Mouse (Mus musculus): ENCODE measurements at regions not wholly inside any gene's neighbourhood (a gene's known extent, or its start where the extent isn't known, plus 50 kb on each side); places are given as distances from the start of the nearest gene placed in this dataset.

- H3K36me3 ChIP-seq (replicated peaks; ENCODE audit: insufficient read depth, low read length), result no peaks in the 10 kb centered on the region
- no peaks in the 10 kb centered on the region for H3K27me3 ChIP-seq (ENCODE audit: insufficient read depth, low read length)
- TF ChIP-seq CTCF (IDR thresholded peaks at IDR 0.05; ENCODE audit: low read depth) (no peak), EP300 (IDR thresholded peaks at IDR 0.05; ENCODE audit: low read depth) (no peak)
- no peak overlapping the region for H3K9ac ChIP-seq (replicated peaks)
- no peak overlapping the region for H3K4me2 ChIP-seq (ENCODE audit: low read depth, low read length)
- DNase-seq (no peak), ATAC-seq (no peak)
- H3K9me3 ChIP-seq (ENCODE audit: low read length), result no peaks in the 10 kb centered on the region
- whole genome bisulfite sequencing (ENCODE audit: insufficient replicate concordance), result 65% methylated on average over 4 of the region's 4 CpGs
- no peak overlapping the region for H3K27ac ChIP-seq (ENCODE audit: low read depth)
- no peaks in the 10 kb centered on the region for H3K4me1 ChIP-seq (ENCODE audit: insufficient read depth)
- no peak overlapping the region for H3K4me3 ChIP-seq (ENCODE audit: low read depth, low read length)
Measured at GRCm38 (mm10) chr1:142838663-142839062, 801.8 kb upstream of the B3galt2 start.

GRCm38 (mm10) chr1:142867024-142867700 lies 773.3 kb upstream of the B3galt2 start:
- H3K4me1 ChIP-seq (ENCODE audit: insufficient read depth), result no peaks in the 10 kb centered on the region
- no peak overlapping the region for H3K9ac ChIP-seq (replicated peaks)
- ATAC-seq, result no peak
- H3K27me3 ChIP-seq (ENCODE audit: insufficient read depth, low read length), result no peaks in the 10 kb centered on the region
- TF ChIP-seq CTCF (IDR thresholded peaks at IDR 0.05; ENCODE audit: low read depth), result no peak
- TF ChIP-seq EP300 (IDR thresholded peaks at IDR 0.05; ENCODE audit: low read depth), result no peak
- H3K27ac ChIP-seq (ENCODE audit: low read depth), result no peak overlapping the region
- H3K4me2 ChIP-seq (ENCODE audit: low read depth, low read length), result no peak overlapping the region
- no peak for DNase-seq
- no peaks in the 10 kb centered on the region for H3K36me3 ChIP-seq (replicated peaks; ENCODE audit: insufficient read depth, low read length)
- no peaks in the 10 kb centered on the region for H3K9me3 ChIP-seq (ENCODE audit: low read length)
- H3K4me3 ChIP-seq (ENCODE audit: low read depth, low read length), result no peak overlapping the region
- WGBS (ENCODE audit: insufficient replicate concordance), result 63% methylated on average over 4 of the region's 4 CpGs

GRCm38 (mm10) chr1:142891842-142892241 lies 748.6 kb upstream of the B3galt2 start:
- TF ChIP-seq EP300 (IDR thresholded peaks at IDR 0.05; ENCODE audit: low read depth), result no peak
- TF ChIP-seq CTCF (IDR thresholded peaks at IDR 0.05; ENCODE audit: low read depth), result no peak

GRCm38 (mm10) chr1:142893156-142893555 lies 747.3 kb upstream of the B3galt2 start:
- no peak overlapping the region for H3K4me2 ChIP-seq (ENCODE audit: low read depth, low read length)
- DNase-seq (no peak), ATAC-seq (no peak)
- no peaks in the 10 kb centered on the region for H3K4me1 ChIP-seq (ENCODE audit: insufficient read depth)
- no peak for TF ChIP-seq CTCF (IDR thresholded peaks at IDR 0.05; ENCODE audit: low read depth)
- no peak for TF ChIP-seq EP300 (IDR thresholded peaks at IDR 0.05; ENCODE audit: low read depth)
- H3K27ac ChIP-seq (ENCODE audit: low read depth), result no peak overlapping the region
- H3K36me3 ChIP-seq (replicated peaks; ENCODE audit: insufficient read depth, low read length), result no peaks in the 10 kb centered on the region
- H3K9me3 ChIP-seq (ENCODE audit: low read length), result no peaks in the 10 kb centered on the region
- no peak overlapping the region for H3K4me3 ChIP-seq (ENCODE audit: low read depth, low read length)
- 59% methylated on average over 2 of the region's 2 CpGs for WGBS (ENCODE audit: insufficient replicate concordance)
- no peaks in the 10 kb centered on the region for H3K27me3 ChIP-seq (ENCODE audit: insufficient read depth, low read length)
- H3K9ac ChIP-seq (replicated peaks), result no peak overlapping the region

More at GRCm38 (mm10) chr1:142891842-142892241, 748.6 kb upstream of the B3galt2 start:
- no peaks in the 10 kb centered on the region for H3K36me3 ChIP-seq (replicated peaks; ENCODE audit: insufficient read depth, low read length)
- no peak overlapping the region for H3K4me2 ChIP-seq (ENCODE audit: low read depth, low read length)
- no peak overlapping the region for H3K27ac ChIP-seq (ENCODE audit: low read depth)
- no peak overlapping the region for H3K4me3 ChIP-seq (ENCODE audit: low read depth, low read length)
- H3K27me3 ChIP-seq (ENCODE audit: insufficient read depth, low read length), result no peaks in the 10 kb centered on the region
- DNase-seq (no peak), ATAC-seq (no peak)
- H3K9ac ChIP-seq (replicated peaks), result no peak overlapping the region
- H3K4me1 ChIP-seq (ENCODE audit: insufficient read depth), result no peaks in the 10 kb centered on the region
- H3K9me3 ChIP-seq (ENCODE audit: low read length), result no peaks in the 10 kb centered on the region

GRCm38 (mm10) chr1:142894145-142894544 lies 746.3 kb upstream of the B3galt2 start:
- Histone ChIP-seq H3K4me3 (ENCODE audit: low read depth, low read length) (no peak overlapping the region), H3K27ac (ENCODE audit: low read depth) (no peak overlapping the region), H3K9me3 (ENCODE audit: low read length) (no peaks in the 10 kb centered on the region), H3K4me1 (ENCODE audit: insufficient read depth) (no peaks in the 10 kb centered on the region), H3K9ac (replicated peaks) (no peak overlapping the region), H3K36me3 (replicated peaks; ENCODE audit: insufficient read depth, low read length) (no peaks in the 10 kb centered on the region), H3K4me2 (ENCODE audit: low read depth, low read length) (no peak overlapping the region), H3K27me3 (ENCODE audit: insufficient read depth, low read length) (no peaks in the 10 kb centered on the region)
- TF ChIP-seq EP300 (IDR thresholded peaks at IDR 0.05; ENCODE audit: low read depth) (no peak), CTCF (IDR thresholded peaks at IDR 0.05; ENCODE audit: low read depth) (no peak)
- ATAC-seq, result no peak
- no peak for DNase-seq

- ATAC-seq, result no peak
Measured at GRCm38 (mm10) chr1:142895081-142895480, 745.4 kb upstream of the B3galt2 start.

GRCm38 (mm10) chr1:142909907-142910306 lies 730.6 kb upstream of the B3galt2 start:
- H3K9ac ChIP-seq (replicated peaks), result no peak overlapping the region
- no peak for TF ChIP-seq CTCF (IDR thresholded peaks at IDR 0.05; ENCODE audit: low read depth)
- WGBS (ENCODE audit: insufficient replicate concordance), result 70% methylated on average over 4 of the region's 4 CpGs

More at GRCm38 (mm10) chr1:142895081-142895480, 745.4 kb upstream of the B3galt2 start:
- WGBS (ENCODE audit: insufficient replicate concordance), result 51% methylated on average over 1 of the region's 1 CpGs
- Histone ChIP-seq H3K9ac (replicated peaks) (no peak overlapping the region), H3K4me2 (ENCODE audit: low read depth, low read length) (no peak overlapping the region), H3K9me3 (ENCODE audit: low read length) (no peaks in the 10 kb centered on the region), H3K4me3 (ENCODE audit: low read depth, low read length) (no peak overlapping the region), H3K27me3 (ENCODE audit: insufficient read depth, low read length) (no peaks in the 10 kb centered on the region), H3K4me1 (ENCODE audit: insufficient read depth) (no peaks in the 10 kb centered on the region), H3K36me3 (replicated peaks; ENCODE audit: insufficient read depth, low read length) (no peaks in the 10 kb centered on the region), H3K27ac (ENCODE audit: low read depth) (no peak overlapping the region)
- no peak for DNase-seq
- no peak for TF ChIP-seq CTCF (IDR thresholded peaks at IDR 0.05; ENCODE audit: low read depth)
- no peak for TF ChIP-seq EP300 (IDR thresholded peaks at IDR 0.05; ENCODE audit: low read depth)

More at GRCm38 (mm10) chr1:142909907-142910306, 730.6 kb upstream of the B3galt2 start:
- no peak for ATAC-seq
- H3K27ac ChIP-seq (ENCODE audit: low read depth), result no peak overlapping the region
- H3K4me1 ChIP-seq (ENCODE audit: insufficient read depth), result no peaks in the 10 kb centered on the region
- no peak overlapping the region for H3K4me2 ChIP-seq (ENCODE audit: low read depth, low read length)
- H3K4me3 ChIP-seq (ENCODE audit: low read depth, low read length), result no peak overlapping the region
- no peak for DNase-seq
- H3K27me3 ChIP-seq (ENCODE audit: insufficient read depth, low read length), result no peaks in the 10 kb centered on the region
- H3K9me3 ChIP-seq (ENCODE audit: low read length), result no peaks in the 10 kb centered on the region
- H3K36me3 ChIP-seq (replicated peaks; ENCODE audit: insufficient read depth, low read length), result no peaks in the 10 kb centered on the region

All from liver, postnatal 0 days (tissue).